Mouse (Mus musculus) spleen, adult 2 months (tissue): Measurements from ENCODE around the gene Krtap5-2. TPM values are rescaled to one million over a fixed set of nuclear protein-coding genes. Genes with fewer than 3 reads are reported as not detected.
"Not testable (repeated sequence)": the region's sequence is repeated elsewhere in the genome, so short reads cannot be mapped to it uniquely, and the experiment has no call there.

Experiments
- DNase-seq, 2 experiments: peaks; one replicate each; pipeline versions ENCODE4 v3.0.0 to v3.0.0-alpha.2; 2012 to 2021; ENCODE audit warnings: low spot score in 2 of 2, low read depth in 1 of 2
- H3K27ac ChIP-seq: fragments of 200-500 bp; 2 replicates; pipeline ENCODE4 v1.5.1; 2012; ENCODE audit warnings: low read length, inconsistent platforms; ENCODE audit not compliant: insufficient read depth
- H3K27me3 ChIP-seq: fragments of 200-500 bp; 2 replicates; pipeline ENCODE4 v1.6.1; 2012; ENCODE audit warnings: mild to moderate bottlenecking, moderate library complexity, low read length, inconsistent platforms; ENCODE audit not compliant: control insufficient read depth, insufficient read depth
- H3K36me3 ChIP-seq: fragments of 200-500 bp; 2 replicates; pipeline ENCODE4 v1.6.1; 2012; ENCODE audit warnings: mild to moderate bottlenecking, low read length, inconsistent platforms; ENCODE audit not compliant: control insufficient read depth, insufficient read depth
- H3K4me1 ChIP-seq: fragments of 200-500 bp; 2 replicates; pipeline ENCODE4 v1.6.1; 2011; ENCODE audit warnings: inconsistent platforms; ENCODE audit not compliant: control insufficient read depth, insufficient read depth, insufficient read length
- H3K4me3 ChIP-seq: fragments of 200-500 bp; 2 replicates; pipeline ENCODE4 v1.5.1; 2011; ENCODE audit warnings: mild to moderate bottlenecking, inconsistent platforms; ENCODE audit not compliant: insufficient read depth, insufficient read length; ENCODE audit errors: extremely low read depth
- CTCF ChIP-seq: fragments of 200-500 bp; IDR thresholded peaks from 2 replicates; pipeline ENCODE4 v1.5.1; 2011; ENCODE audit warnings: mild to moderate bottlenecking, inconsistent platforms; ENCODE audit not compliant: insufficient read depth, insufficient read length, insufficient replicate concordance; ENCODE audit errors: extremely low read depth
- POLR2A ChIP-seq: fragments of 200-500 bp; IDR thresholded peaks from 2 replicates; pipeline ENCODE4 v1.6.1; 2011; ENCODE audit warnings: low read depth, low read length, inconsistent platforms
- WGBS: fragments of 180-500 bp; shearing (Covaris S2); methylation state at CpG from one replicate; pipeline ENCODE4 v1.1.7; 2018; 5-methylcytosine and 5-hydroxymethylcytosine counted together
- polyA plus RNA-seq: library from polyadenylated mRNA; depleted of rRNA; stranded (reverse); fragments of >200 nt; gene quantifications from 2 replicates; pipeline ENCODE4 v1.2.3, GENCODE M21; 2012; rRNA removed

Gene Krtap5-2
- polyA plus RNA-seq, 1 experiment = not detected

- TF ChIP-seq POLR2A = no peak
- TF ChIP-seq CTCF = no peak
- 11% methylated on average over 1 of the region's 1 CpGs for WGBS
- Histone ChIP-seq H3K36me3 (no peaks in the 10 kb centered on the region), H3K27me3 (no peaks in the 10 kb centered on the region), H3K4me1 (no peaks in the 10 kb centered on the region), H3K27ac (no peak overlapping the region), H3K4me3 (no peak overlapping the region)
- no peak for DNase-seq
Measured at GRCm38 (mm10) chr7:142140696-142141095, 35.1 kb downstream of the Krtap5-2 start.

- not testable (repeated sequence) for H3K27me3 ChIP-seq, H3K36me3 ChIP-seq, H3K4me3 ChIP-seq, DNase-seq, H3K27ac ChIP-seq, H3K4me1 ChIP-seq
- WGBS = 2% methylated on average over 2 of the region's 2 CpGs
Measured at GRCm38 (mm10) chr7:142135934-142136333, 39.9 kb downstream of the Krtap5-2 start, which contains the start of gene Gm39115. Gene Gm39115, minus strand, starts transcription at chr7:142136034.

GRCm38 (mm10) chr7:142134206-142134995, 41.4 kb downstream of the Krtap5-2 start:
- Histone ChIP-seq H3K4me3 (no peak overlapping the region), H3K27me3 (no peaks in the 10 kb centered on the region), H3K4me1 (no peaks in the 10 kb centered on the region), H3K36me3 (no peaks in the 10 kb centered on the region), H3K27ac (no peak overlapping the region)
- 58% methylated on average over 4 of the region's 4 CpGs for WGBS
- no peak for DNase-seq
- TF ChIP-seq CTCF = no peak
- TF ChIP-seq POLR2A = no peak

GRCm38 (mm10) chr7:142128843-142129242, 47.0 kb downstream of the Krtap5-2 start:
- H3K36me3 ChIP-seq = no peaks in the 10 kb centered on the region
- DNase-seq = no peak
- no peak overlapping the region for H3K4me3 ChIP-seq
- 52% methylated on average over 4 of the region's 4 CpGs for WGBS
- H3K4me1 ChIP-seq = no peaks in the 10 kb centered on the region
- no peak overlapping the region for H3K27ac ChIP-seq
- no peaks in the 10 kb centered on the region for H3K27me3 ChIP-seq
- TF ChIP-seq CTCF = no peak

Other genes starting within 250 kb of the Krtap5-2 start
- gene Brsk2, start 226.3 kb downstream of the Krtap5-2 start, polyA plus RNA-seq = 0.67 and 1.6 TPM in 2 replicates
- 26.7 and 28.2 TPM in 2 replicates for gene Mob2, start 114.9 kb downstream of the Krtap5-2 start, polyA plus RNA-seq
- 3.5 TPM in 2 replicates for gene Dusp8, start 80.2 kb downstream of the Krtap5-2 start, polyA plus RNA-seq
- not detected in 2 replicates for gene Gm45618, start 55.3 kb downstream of the Krtap5-2 start, polyA plus RNA-seq
- not detected in 2 replicates for gene Gm39115, start 40.0 kb downstream of the Krtap5-2 start, polyA plus RNA-seq
- gene Gm45337, start 31.4 kb downstream of the Krtap5-2 start, polyA plus RNA-seq = not detected in 2 replicates
- gene Gm29735, start 18.9 kb downstream of the Krtap5-2 start, polyA plus RNA-seq = not detected in 2 replicates
- gene Gm4553, start 10.3 kb downstream of the Krtap5-2 start, polyA plus RNA-seq = not detected in 2 replicates
- not detected in 2 replicates for gene Gm10153, start 14.4 kb upstream of the Krtap5-2 start, polyA plus RNA-seq
- not detected in 2 replicates for gene Krtap5-3, start 25.4 kb upstream of the Krtap5-2 start, polyA plus RNA-seq
- gene Gm7579, start 35.9 kb upstream of the Krtap5-2 start, polyA plus RNA-seq = not detected in 2 replicates
- not detected in 2 replicates for gene Krtap5-5, start 54.0 kb upstream of the Krtap5-2 start, polyA plus RNA-seq
- not detected in 2 replicates for gene Gm40460, start 65.1 kb upstream of the Krtap5-2 start, polyA plus RNA-seq
- gene Gm2431, start 82.3 kb upstream of the Krtap5-2 start, polyA plus RNA-seq = not detected in 2 replicates
- not detected in 2 replicates for gene Gm4559, start 98.4 kb upstream of the Krtap5-2 start, polyA plus RNA-seq
- not detected in 2 replicates for gene Krtap5-1, start 121.1 kb upstream of the Krtap5-2 start, polyA plus RNA-seq
- not detected in 2 replicates for gene Krtap5-4, start 127.5 kb upstream of the Krtap5-2 start, polyA plus RNA-seq
- gene Ifitm10, start 197.7 kb upstream of the Krtap5-2 start, polyA plus RNA-seq = 14.7 and 20.2 TPM in 2 replicates
- 0.21 TPM in 1 of 2 replicates, not detected in the other for gene Gm49369, start 206.7 kb upstream of the Krtap5-2 start, polyA plus RNA-seq
- 359 and 461 TPM in 2 replicates for gene Ctsd, start 212.0 kb upstream of the Krtap5-2 start, polyA plus RNA-seq